Mouse (Mus musculus): ENCODE results near the gene Sbf2. TPM values are rescaled to one million over a fixed set of nuclear protein-coding genes. Genes with fewer than 3 reads are reported as not detected.

The Sbf2 gene
- polyA plus RNA-seq, 1 experiment from 2014 or later = 66.7 TPM

- no peak overlapping the region for H3K27ac ChIP-seq
- no peaks in the 10 kb centered on the region for H3K4me1 ChIP-seq (replicated peaks; ENCODE audit: control insufficient read depth, insufficient read depth, low read length)
- 89% methylated on average over 11 of the region's 11 CpGs for WGBS
- H3K4me3 ChIP-seq (replicated peaks; ENCODE audit: low read length) = no peak overlapping the region
- no peaks in the 10 kb centered on the region for H3K27me3 ChIP-seq (ENCODE audit: control insufficient read depth, insufficient read depth, low read length)
- no peaks in the 10 kb centered on the region for H3K9me3 ChIP-seq (ENCODE audit: control insufficient read depth, low read length)
- no peak overlapping the region for H3K4me2 ChIP-seq (replicated peaks)
- DNase-seq (ENCODE audit: low spot score) (no peak), ATAC-seq (ENCODE audit: low FRiP score) (no peak)
- H3K36me3 ChIP-seq (replicated peaks; ENCODE audit: control insufficient read depth, insufficient read depth) = no peaks in the 10 kb centered on the region
- no peak overlapping the region for H3K9ac ChIP-seq
Measured at GRCm38 (mm10) chr7:110258196-110258950, 356.3 kb downstream of the Sbf2 start.

Other genes with a start within 250 kb of the Sbf2 start
- gene Adm, start 12.7 kb upstream of the Sbf2 start, polyA plus RNA-seq (2014; fragmentation: Nextera tagmentation; extraction: Ambion mirVana) = 1.7 and 2.2 TPM in 2 replicates
- gene Ampd3, start 153.3 kb upstream of the Sbf2 start, polyA plus RNA-seq (2014; fragmentation: Nextera tagmentation; extraction: Ambion mirVana) = 8.8 and 10.8 TPM in 2 replicates
- 41.4 and 45.6 TPM in 2 replicates for gene Rnf141, start 229.5 kb upstream of the Sbf2 start, polyA plus RNA-seq (2014; fragmentation: Nextera tagmentation; extraction: Ambion mirVana)
- 4.1 and 4.4 TPM in 2 replicates for gene Lyve1, start 248.3 kb upstream of the Sbf2 start, polyA plus RNA-seq (2014; fragmentation: Nextera tagmentation; extraction: Ambion mirVana)